Mouse (Mus musculus) megakaryocyte-erythroid progenitor cell, adult 5 weeks (primary cell): ENCODE data around the gene Gm13275. TPM values are rescaled to one million over a fixed set of nuclear protein-coding genes. Genes with fewer than 3 reads are reported as not detected.

ENCODE experiments used
- polyA plus RNA-seq: library from polyadenylated mRNA; stranded (reverse); fragments of >175 nt; gene quantifications from 2 replicates; pipeline ENCODE4 v1.2.3, GENCODE M21; 2012

Gm13275 gene
- polyA plus RNA-seq: not detected in 2 replicates

DNA sequence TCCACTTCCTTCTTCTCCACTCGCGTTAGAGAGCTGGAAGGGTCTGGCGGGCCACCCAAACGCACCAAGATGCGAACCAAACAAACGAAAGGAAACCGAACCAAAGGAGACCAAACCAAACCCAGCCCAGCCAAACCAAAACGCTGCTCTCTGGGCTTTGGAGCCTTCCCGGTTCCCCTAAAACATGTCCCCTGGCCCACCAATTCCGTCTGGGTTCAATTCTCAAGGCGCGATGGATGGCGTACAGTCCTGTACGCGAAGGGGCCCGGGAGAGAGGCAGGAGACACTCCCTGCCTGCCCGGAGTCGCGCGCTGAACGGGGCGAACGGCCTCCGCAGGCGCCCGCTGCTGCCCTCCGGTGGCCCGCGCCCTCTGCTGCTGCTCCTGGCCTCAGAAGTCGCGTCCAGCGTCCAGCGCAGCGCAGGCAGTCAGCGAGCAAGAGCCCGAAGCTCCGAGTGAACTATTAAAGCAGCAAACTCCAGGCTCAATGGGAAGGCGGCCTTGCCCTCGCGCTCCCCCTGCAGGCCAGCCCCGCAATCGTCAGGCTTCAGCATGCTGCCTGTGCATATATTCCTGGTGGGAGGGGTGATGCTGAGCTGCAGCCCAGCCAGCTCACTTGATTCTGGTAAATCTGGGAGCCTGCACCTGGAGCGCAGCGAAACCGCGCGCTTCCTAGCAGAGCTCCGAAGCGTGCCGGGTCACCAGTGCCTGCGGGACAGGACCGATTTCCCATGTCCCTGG lies at the start of gene Gm13275:
Gm13275 (plus strand) TSS at position 552 of the 740 bp plus-strand sequence.

DNA sequence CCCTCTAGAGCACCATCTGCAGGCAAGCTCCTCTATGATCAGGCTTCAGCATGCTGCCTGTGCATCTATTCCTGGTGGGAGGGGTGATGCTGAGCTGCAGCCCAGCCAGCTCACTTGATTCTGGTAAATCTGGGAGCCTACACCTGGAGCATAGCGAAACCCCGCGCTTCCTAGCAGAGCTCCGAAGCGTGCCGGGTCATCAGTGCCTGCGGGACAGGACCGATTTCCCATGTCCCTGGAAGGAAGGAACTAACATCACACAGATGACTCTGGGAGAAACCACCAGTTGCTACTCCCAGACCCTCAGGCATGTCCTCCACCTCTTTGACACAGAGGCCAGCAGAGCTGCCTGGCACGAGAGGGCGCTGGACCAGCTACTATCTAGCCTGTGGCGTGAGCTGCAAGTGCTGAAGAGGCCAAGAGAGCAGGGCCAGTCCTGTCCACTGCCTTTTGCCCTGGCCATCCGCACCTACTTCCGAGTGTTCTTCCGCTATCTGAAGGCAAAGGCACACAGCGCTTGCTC lies 39.4 kb upstream of the Gm13275 start, which contains the start of gene Gm13271:
Gm13271 (plus strand) TSS at position 51 of the 523 bp plus-strand sequence.

DNA sequence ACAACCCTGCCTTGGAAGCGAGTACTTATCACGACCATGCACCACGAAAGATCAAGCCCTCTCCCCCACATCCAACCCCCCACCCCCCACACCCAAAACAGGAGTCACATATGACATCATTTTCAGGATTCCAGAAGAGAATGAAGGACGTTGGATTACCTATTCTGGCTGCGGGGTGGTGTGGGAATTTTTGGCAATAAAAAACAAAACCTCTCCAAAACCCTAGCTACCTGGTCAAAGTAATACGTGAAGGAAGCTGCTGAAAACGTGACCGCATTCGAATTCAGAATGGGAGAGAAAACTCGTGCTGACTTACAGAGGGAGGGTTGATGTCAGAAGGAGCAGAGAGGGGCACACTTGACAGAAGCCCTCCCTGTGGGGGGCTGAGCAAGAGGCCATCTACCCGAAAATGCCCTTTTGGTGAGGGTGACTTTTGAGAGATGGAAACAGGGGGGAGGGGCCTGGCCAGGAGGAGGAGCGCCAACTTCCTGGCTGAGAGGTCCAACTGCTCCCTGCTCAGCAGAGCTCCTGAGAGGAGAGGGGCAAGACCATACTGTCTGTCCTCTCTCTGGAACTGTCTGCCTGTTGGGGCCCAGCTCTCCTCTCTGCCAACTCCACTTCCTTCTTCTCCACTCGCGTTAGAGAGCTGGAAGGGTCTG lies 34.5 kb upstream of the Gm13275 start, which contains the start of gene Gm13283:
Gm13283 (plus strand) TSS at position 510 of the 659 bp plus-strand sequence.

DNA sequence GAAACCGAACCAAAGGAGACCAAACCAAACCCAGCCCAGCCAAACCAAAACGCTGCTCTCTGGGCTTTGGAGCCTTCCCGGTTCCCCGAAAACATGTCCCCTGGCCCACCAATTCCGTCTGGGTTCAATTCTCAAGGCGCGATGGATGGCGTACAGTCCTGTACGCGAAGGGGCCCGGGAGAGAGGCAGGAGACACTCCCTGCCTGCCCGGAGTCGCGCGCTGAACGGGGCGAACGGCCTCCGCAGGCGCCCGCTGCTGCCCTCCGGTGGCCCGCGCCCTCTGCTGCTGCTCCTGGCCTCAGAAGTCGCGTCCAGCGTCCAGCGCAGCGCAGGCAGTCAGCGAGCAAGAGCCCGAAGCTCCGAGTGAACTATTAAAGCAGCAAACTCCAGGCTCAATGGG lies 20.8 kb upstream of the Gm13275 start, which contains the start of gene Gm13290:
Gm13290 (plus strand) TSS at position 301 of the 400 bp plus-strand sequence.

DNA sequence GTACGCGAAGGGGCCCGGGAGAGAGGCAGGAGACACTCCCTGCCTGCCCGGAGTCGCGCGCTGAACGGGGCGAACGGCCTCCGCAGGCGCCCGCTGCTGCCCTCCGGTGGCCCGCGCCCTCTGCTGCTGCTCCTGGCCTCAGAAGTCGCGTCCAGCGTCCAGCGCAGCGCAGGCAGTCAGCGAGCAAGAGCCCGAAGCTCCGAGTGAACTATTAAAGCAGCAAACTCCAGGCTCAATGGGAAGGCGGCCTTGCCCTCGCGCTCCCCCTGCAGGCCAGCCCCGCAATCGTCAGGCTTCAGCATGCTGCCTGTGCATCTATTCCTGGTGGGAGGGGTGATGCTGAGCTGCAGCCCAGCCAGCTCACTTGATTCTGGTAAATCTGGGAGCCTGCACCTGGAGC lies 17.7 kb upstream of the Gm13275 start, which contains the start of gene Gm13289:
Gm13289 (plus strand) TSS at position 301 of the 400 bp plus-strand sequence.

DNA sequence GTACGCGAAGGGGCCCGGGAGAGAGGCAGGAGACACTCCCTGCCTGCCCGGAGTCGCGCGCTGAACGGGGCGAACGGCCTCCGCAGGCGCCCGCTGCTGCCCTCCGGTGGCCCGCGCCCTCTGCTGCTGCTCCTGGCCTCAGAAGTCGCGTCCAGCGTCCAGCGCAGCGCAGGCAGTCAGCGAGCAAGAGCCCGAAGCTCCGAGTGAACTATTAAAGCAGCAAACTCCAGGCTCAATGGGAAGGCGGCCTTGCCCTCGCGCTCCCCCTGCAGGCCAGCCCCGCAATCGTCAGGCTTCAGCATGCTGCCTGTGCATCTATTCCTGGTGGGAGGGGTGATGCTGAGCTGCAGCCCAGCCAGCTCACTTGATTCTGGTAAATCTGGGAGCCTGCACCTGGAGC lies 14.7 kb upstream of the Gm13275 start, which contains the start of gene Gm13272:
Gm13272 (plus strand) TSS at position 301 of the 400 bp plus-strand sequence.

DNA sequence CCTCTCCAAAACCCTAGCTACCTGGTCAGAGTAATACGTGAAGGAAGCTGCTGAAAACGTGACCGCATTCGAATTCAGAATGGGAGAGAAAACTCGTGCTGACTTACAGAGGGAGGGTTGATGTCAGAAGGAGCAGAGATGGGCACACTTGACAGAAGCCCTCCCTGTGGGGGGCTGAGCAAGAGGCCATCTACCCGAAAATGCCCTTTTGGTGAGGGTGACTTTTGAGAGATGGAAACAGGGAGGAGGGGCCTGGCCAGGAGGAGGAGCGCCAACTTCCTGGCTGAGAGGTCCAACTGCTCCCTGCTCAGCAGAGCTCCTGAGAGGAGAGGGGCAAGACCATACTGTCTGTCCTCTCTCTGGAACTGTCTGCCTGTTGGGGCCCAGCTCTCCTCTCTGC lies 12.5 kb upstream of the Gm13275 start, which contains the start of gene Ifnz:
Ifnz (plus strand) TSS at position 301 of the 400 bp plus-strand sequence.

DNA sequence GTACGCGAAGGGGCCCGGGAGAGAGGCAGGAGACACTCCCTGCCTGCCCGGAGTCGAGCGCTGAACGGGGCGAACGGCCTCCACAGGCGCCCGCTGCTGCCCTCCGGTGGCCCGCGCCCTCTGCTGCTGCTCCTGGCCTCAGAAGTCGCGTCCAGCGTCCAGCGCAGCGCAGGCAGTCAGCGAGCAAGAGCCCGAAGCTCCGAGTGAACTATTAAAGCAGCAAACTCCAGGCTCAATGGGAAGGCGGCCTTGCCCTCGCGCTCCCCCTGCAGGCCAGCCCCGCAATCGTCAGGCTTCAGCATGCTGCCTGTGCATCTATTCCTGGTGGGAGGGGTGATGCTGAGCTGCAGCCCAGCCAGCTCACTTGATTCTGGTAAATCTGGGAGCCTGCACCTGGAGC lies 8.9 kb upstream of the Gm13275 start, which contains the start of gene Gm13276:
Gm13276 (plus strand) TSS at position 301 of the 400 bp plus-strand sequence.

DNA sequence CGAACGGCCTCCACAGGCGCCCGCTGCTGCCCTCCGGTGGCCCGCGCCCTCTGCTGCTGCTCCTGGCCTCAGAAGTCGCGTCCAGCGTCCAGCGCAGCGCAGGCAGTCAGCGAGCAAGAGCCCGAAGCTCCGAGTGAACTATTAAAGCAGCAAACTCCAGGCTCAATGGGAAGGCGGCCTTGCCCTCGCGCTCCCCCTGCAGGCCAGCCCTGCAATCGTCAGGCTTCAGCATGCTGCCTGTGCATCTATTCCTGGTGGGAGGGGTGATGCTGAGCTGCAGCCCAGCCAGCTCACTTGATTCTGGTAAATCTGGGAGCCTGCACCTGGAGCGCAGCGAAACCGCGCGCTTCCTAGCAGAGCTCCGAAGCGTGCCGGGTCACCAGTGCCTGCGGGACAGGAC lies 5.9 kb upstream of the Gm13275 start, which contains the start of gene Gm13277:
Gm13277 (plus strand) TSS at position 231 of the 400 bp plus-strand sequence.

DNA sequence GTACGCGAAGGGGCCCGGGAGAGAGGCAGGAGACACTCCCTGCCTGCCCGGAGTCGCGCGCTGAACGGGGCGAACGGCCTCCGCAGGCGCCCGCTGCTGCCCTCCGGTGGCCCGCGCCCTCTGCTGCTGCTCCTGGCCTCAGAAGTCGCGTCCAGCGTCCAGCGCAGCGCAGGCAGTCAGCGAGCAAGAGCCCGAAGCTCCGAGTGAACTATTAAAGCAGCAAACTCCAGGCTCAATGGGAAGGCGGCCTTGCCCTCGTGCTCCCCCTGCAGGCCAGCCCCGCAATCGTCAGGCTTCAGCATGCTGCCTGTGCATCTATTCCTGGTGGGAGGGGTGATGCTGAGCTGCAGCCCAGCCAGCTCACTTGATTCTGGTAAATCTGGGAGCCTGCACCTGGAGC lies 3.0 kb upstream of the Gm13275 start, which contains the start of gene Gm13278:
Gm13278 (plus strand) TSS at position 301 of the 400 bp plus-strand sequence.

DNA sequence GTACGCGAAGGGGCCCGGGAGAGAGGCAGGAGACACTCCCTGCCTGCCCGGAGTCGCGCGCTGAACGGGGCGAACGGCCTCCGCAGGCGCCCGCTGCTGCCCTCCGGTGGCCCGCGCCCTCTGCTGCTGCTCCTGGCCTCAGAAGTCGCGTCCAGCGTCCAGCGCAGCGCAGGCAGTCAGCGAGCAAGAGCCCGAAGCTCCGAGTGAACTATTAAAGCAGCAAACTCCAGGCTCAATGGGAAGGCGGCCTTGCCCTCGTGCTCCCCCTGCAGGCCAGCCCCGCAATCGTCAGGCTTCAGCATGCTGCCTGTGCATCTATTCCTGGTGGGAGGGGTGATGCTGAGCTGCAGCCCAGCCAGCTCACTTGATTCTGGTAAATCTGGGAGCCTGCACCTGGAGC lies 2.8 kb downstream of the Gm13275 start, which contains the start of gene Gm13279:
Gm13279 (plus strand) TSS at position 301 of the 400 bp plus-strand sequence.

DNA sequence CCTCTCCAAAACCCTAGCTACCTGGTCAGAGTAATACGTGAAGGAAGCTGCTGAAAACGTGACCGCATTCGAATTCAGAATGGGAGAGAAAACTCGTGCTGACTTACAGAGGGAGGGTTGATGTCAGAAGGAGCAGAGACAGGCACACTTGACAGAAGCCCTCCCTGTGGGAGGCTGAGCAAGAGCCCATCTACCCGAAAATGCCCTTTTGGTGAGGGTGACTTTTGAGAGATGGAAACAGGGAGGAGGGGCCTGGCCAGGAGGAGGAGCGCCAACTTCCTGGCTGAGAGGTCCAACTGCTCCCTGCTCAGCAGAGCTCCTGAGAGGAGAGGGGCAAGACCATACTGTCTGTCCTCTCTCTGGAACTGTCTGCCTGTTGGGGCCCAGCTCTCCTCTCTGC lies 5.1 kb downstream of the Gm13275 start, which contains the start of gene Gm13285:
Gm13285 (plus strand) TSS at position 301 of the 400 bp plus-strand sequence.

DNA sequence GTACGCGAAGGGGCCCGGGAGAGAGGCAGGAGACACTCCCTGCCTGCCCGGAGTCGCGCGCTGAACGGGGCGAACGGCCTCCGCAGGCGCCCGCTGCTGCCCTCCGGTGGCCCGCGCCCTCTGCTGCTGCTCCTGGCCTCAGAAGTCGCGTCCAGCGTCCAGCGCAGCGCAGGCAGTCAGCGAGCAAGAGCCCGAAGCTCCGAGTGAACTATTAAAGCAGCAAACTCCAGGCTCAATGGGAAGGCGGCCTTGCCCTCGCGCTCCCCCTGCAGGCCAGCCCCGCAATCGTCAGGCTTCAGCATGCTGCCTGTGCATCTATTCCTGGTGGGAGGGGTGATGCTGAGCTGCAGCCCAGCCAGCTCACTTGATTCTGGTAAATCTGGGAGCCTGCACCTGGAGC lies 8.7 kb downstream of the Gm13275 start, which contains the start of gene Gm13287:
Gm13287 (plus strand) TSS at position 301 of the 400 bp plus-strand sequence.

DNA sequence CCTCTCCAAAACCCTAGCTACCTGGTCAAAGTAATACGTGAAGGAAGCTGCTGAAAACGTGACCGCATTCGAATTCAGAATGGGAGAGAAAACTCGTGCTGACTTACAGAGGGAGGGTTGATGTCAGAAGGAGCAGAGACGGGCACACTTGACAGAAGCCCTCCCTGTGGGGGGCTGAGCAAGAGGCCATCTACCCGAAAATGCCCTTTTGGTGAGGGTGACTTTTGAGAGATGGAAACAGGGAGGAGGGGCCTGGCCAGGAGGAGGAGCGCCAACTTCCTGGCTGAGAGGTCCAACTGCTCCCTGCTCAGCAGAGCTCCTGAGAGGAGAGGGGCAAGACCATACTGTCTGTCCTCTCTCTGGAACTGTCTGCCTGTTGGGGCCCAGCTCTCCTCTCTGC lies 10.9 kb downstream of the Gm13275 start, which contains the start of gene Gm13288:
Gm13288 (plus strand) TSS at position 301 of the 400 bp plus-strand sequence.

DNA sequence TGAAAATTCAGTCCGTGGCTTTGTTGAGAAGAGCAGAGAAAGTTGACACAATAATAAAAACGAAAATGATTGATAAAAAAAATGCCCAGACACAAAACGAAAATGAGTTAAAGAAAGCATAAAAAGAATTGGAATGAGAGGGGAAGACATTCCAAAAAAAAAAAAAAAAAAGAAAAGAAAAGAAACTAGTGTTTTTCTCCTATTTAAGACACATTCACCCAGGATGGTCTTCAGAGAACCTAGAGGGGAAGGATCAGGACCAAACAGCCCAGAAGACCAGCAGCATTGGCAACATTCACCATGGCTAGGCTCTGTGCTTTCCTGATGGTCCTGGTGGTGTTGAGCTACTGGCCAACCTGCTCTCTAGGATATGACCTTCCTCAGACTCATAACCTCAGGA lies 21.6 kb downstream of the Gm13275 start, which contains the start of gene Ifna7:
Ifna7 (plus strand) TSS at position 301 of the 400 bp plus-strand sequence.

DNA sequence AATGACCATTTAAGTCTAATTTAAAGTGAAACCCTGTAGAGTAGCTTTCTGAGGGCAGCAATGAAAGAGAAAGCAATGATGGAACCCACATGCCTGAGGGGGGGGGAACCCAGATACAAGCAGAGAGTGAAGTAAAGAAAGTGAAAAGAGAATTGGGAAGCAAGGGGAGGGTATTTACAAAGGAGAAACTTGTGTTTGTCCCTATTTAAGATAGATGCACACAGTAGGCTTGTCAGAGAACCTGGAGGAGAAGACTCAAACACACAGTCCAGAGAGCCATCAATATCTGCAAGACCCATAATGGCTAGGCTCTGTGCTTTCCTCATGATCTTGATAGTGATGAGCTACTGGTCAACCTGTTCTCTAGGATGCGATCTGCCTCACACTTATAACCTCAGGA lies 25.4 kb downstream of the Gm13275 start, which contains the start of gene Ifna11:
Ifna11 (plus strand) TSS at position 301 of the 400 bp plus-strand sequence.

DNA sequence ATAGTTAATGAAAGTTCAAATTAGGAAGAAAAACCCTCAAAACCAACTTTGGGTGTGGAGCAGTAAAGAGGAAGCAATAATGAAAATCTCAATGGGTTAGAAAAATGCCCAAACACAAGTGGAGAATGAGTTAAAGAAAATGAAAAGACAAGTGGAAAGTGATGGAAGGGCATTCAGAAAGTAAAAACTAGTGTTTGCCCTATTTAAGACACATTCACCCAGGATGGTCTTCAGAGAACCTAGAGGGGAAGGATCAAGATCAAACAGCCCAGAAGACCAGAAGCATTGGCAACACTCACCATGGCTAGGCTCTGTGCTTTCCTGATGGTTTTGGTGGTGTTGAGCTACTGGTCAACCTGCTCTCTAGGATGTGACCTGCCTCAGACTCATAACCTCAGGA lies 32.8 kb downstream of the Gm13275 start, which contains the start of gene Ifna6:
Ifna6 (plus strand) TSS at position 301 of the 400 bp plus-strand sequence.

DNA sequence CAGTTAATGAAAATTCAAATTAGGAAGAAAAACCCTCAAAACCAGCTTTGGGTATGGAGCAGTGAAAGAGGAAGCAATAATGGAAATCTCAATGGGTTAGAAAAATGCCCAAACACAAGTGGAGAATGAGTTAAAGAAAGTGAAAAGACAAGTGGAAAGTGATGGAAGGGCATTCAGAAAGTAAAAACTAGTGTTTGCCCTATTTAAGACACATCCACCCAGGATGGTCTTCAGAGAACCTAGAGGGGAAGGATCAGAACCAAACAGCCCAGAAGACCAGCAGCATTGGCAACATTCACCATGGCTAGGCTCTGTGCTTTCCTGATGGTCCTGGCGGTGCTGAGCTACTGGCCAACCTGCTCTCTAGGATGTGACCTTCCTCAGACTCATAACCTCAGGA lies 40.9 kb downstream of the Gm13275 start, which contains the start of gene Ifna5:
Ifna5 (plus strand) TSS at position 301 of the 400 bp plus-strand sequence.

DNA sequence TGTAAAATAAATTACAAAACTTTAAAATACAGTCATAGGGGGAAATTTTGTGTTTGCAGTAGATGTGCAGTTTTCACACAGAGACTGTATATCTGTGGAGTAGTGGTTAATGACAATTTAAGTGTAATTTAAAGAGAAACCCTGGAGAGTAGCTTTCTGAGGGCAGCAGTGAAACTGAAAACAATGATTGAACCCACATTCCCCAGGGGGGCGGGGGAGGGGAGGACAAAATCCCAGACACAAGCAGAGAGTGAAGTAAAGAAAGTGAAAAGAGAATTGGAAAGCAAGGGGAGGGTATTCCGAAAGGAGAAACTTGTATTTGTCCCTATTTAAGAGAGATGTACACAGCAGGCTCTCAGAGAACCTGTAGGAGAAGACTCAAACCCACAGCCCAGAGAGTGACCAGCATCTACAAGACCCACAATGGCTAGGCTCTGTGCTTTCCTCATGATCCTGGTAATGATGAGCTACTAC lies 47.2 kb downstream of the Gm13275 start, which contains the start of gene Ifna4:
Ifna4 (plus strand) TSS at position 424 of the 474 bp plus-strand sequence.

